Mouse (Mus musculus): ENCODE results near the gene Rora.

The Rora gene

GRCm38 (mm10) chr9:68876289-68876688, 222.7 kb downstream of the Rora start:
- no peak for DNase-seq (ENCODE audit: low read depth in 1 of 2, low spot score in 2 of 2)

GRCm38 (mm10) chr9:68881896-68882295, 228.3 kb downstream of the Rora start:
- DNase-seq (ENCODE audit: low read depth in 1 of 2, low spot score in 2 of 2): no peak

DNA sequence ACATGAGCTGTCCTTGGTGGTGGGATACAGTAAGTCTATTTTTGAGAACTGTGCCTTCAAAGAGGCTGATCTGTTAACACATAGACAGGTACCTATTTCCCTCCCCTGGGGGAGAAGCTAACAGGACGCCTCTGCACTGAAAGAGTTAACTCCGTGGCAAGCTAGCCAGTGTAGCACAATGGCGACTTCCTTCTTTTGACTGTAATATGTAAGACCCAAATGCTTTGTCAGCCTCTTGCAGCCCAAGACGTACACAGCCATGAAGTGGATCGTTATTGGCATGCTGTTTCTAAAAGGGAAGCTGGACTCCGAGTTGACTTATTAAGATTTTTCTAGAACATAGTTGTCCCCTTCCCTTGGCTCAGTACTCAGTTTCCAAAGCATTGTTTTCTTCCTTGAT, 229.4 kb downstream of the Rora start:
- DNase-seq (ENCODE audit: low read depth in 1 of 2, low spot score in 2 of 2): no peak

DNA sequence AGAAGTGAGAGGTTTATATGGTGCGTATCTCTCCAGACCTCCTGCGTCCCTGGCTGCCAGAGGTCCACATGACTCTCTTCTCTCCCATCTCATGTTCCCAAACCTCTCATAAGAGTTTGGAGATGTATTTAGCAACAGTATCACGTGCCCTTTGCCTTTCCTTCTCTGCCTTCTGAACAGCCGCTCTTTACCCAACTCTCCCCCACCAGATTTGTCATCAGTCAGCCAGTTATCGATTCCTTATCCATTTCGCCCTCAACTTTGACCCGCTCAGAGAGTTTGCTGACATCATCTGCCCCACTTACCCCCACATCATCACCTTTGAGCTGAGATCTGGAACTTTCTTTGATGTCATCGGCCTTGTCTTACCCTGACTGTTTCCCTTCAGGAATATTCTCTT, 230.1 kb downstream of the Rora start:
- DNase-seq (ENCODE audit: low read depth in 1 of 2, low spot score in 2 of 2): no peak

DNA sequence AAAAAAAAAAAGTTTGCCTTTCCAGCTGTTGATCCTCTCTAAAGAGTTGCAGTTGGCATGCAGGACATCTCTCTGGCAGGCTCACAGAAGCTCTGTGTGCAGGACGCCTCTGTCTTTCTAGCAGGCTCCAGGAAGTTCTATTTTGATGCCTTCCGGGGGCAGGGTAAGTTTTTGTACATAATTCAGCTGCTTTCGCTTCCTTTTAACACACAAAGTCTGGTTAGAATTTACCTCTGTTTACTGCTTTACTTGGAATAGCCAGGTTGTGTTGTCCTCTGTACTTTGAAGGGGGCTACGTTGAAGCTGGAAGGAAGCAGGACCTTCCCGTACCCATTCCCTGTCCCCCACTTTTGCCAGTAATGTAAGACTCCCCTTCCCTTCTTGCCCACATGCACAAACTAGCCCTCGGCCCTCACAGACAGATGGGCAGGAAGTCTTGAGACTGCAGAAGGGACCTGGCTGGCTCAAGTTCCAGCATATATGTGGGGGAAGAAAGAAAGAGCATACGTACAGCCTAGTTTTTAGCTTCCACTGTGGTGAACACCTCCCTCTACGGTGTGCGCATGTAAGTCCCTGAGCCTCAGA, 231.0 kb downstream of the Rora start:
- no peak for DNase-seq (ENCODE audit: low read depth in 1 of 2, low spot score in 2 of 2)

- no peak for DNase-seq (ENCODE audit: low read depth in 1 of 2, low spot score in 2 of 2)
Observed at GRCm38 (mm10) chr9:68888670-68889069, 235.1 kb downstream of the Rora start.

DNA sequence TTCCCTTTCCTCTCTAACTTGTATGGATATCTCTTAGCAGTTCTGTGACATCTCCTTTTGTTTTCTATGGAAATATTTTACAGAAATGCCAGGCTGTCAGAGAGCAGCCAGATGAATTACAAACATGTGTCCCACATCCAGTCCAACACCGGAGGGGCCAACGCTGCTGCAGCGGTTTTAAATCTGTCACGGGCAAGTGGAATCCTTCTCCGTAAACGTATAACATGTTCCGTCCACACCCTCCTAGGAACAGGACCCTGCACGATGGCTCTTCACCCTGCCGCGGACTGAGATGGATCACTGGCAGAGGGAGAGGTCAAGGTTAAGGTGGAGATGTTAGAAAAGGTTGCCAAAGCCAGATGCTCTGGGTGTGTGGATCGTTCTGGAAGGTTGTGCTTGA, 237.8 kb downstream of the Rora start:
- no peak for DNase-seq (ENCODE audit: low read depth in 1 of 2, low spot score in 2 of 2)

- no peak for DNase-seq (ENCODE audit: low read depth in 1 of 2, low spot score in 2 of 2)
Observed at GRCm38 (mm10) chr9:68892356-68892755, 238.8 kb downstream of the Rora start.

DNA sequence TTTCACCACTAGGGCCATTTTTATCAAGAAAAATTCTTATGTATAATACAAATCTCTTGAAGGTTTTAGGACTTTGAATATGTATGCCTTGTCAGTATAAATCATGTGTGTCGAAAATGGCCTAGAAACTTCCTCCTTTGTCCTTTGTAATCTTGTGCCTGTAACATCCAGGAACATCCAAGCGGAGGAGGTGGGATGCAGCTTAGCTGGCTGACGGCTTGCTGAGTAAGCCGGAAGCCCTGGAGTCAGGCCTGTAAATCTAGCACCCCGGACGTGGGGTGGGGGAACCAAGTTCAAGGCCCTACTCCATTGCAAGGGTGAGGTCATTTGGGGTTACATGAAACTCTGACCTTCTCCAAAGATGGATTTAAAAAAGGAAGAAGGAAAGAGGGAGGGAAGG, 239.3 kb downstream of the Rora start:
- no peak for DNase-seq (ENCODE audit: low read depth in 1 of 2, low spot score in 2 of 2)

DNA sequence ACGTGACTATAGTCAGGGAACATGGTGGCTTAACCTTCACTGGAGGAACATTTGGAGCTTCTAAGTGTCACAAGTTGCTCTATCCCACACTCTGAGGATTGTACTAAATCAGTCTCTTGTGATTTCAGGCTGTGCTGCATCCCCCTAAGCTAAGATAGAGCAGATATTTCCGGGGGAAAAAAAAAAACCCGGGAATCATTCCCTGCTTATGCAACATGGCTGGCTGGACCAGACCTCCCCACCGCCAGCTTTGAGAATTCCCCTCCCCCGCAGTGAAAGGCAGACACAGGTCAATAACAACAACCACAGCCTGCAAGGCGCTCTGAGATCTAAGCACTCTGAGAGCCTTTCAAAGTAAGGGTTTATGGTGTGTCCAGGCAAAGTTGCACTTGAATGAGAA, 244.7 kb downstream of the Rora start:
- no peak for DNase-seq (ENCODE audit: low read depth in 1 of 2, low spot score in 2 of 2)

DNA sequence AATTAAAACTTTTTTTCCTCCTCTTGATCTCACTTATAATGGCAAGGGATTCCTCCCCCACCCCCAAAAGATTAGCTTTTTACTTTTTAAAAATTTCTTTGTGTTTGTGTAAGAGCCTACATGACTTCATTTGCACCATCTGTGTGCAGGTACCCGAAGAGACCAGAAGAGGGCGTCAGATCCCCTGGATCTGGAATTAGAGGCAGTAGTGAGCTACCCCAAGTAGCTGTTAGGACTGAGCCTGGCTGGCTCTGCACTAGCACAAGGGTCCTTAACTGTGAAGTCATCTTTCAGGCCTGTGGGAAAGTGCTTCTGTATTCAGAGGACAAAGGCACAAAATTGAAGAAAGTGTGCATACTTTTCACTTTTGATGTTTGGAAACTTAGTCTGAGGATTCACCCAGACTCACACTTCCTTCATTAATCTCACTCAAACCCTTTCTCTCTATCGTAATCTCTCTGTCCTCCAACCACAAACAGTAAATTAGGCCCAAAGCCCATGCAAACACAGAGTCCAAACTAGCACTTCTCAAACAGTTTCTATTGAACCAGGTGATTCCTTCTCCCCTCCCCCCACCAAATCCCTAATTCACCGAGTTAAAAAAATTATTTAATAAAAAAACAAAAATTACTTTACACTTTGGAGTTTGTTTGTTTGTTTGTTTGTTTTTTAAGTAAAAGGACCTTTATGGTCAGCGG, 246.1 kb downstream of the Rora start:
- no peak for DNase-seq (ENCODE audit: low read depth in 1 of 2, low spot score in 2 of 2)

DNA sequence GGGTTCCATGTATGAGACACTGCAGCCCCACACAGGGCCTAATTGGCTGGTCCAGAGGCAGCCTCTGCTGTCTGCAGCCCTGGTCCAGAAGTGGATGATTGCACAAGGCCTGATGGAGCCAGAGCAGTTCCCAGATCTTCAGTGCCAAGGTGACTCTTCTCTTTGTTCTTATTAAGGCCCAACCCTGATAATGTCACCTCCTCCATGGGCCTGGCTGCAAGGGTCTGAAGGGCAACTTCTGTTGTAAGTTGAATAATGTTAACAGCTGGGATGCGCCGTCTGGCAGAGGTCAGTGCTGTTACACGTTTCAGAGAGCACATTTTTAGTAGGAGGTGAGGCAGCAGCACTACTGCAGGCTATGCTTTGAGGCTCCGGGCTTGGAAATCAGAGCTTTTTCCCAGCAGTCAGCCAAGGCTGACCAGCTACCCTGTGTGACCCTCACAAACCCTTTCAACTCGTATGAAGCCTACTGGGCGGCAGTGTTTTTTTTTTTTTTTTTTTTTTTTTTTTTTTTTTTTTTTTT, 252.8 kb downstream of the Rora start:
- no peak for DNase-seq (ENCODE audit: low read depth in 1 of 2, low spot score in 2 of 2)

GRCm38 (mm10) chr9:68912483-68913151, 259.0 kb downstream of the Rora start:
- DNase-seq (ENCODE audit: low read depth in 1 of 2, low spot score in 2 of 2): no peak

DNA sequence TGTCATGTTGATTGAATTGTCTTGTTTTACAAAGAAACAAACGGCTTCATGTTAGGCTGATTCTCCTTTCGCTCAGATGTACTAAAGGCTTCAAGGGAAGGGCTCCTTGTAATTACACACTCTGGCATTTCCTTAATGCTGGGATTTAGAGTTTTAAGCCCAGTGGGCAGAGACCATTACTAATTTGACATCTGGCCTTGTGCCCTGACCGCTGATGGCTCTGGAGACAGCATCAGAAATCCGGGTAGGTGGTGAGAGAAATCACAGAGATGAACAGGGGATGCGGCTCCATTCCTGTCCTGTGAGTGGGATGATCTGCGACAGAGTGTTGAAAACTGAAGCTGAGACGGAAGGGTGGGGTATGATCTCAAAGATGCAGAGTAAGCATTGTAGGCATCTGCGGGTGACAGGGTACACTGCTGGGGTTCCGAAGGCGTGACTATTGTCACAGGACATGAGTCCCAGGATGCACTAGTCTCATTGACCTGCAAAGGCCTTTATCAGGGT, 259.7 kb downstream of the Rora start:
- no peak for DNase-seq (ENCODE audit: low read depth in 1 of 2, low spot score in 2 of 2)

DNA sequence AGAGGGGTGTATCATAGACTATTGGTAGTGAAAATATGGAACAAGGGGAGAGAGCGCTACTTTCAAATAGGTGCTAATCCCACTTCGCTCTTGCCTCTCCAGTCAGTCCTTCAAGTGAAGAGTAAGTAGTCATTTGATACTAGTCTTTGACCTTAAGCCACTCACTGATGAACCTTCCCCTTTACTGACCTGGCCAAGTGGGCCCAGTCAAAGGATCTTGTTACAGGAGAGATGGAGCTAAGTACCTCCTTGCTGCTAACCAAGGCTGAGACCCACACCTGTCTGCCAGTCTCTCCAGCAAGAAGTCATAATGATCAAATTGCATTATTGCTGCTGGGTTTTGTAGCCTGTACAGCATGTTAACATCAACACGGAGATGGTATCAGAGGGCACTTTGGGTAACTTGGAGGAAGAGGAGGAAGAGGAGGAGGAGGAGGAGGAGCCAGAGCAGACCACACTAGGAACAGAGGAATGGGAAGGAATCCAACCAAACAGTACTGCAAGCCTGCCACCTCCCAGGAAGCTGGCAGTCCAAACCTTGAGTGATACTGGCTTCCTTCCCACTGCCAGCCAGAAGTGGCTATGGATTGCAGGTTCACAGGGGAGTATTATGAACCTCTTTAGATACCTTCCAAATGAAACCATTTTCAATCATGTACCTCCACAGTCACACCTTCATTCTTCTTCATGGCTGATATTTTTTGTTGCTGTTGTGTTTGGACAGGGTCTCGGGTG, 261.1 kb downstream of the Rora start:
- no peak for DNase-seq (ENCODE audit: low read depth in 1 of 2, low spot score in 2 of 2)

DNA sequence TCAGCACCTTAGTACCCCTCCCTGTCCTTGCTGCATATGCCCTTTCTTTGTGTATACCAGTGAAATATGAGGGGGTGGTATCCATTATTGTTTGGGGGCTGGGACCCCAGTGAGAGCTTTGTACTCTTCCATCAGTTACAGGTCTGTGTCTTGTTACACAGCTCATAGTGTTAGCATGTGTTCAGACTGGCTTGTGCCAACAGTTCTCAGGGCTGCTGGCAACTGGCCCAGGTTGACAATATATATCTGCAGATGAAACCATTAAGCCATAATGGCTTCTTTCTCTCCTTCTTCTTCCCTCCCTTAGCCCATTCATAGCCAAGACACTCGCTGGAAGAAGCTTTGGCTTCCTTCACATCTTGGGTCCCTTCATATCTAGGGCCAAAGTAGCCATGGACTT, 263.2 kb downstream of the Rora start:
- DNase-seq (ENCODE audit: low read depth in 1 of 2, low spot score in 2 of 2): no peak

GRCm38 (mm10) chr9:68923128-68923601, 269.6 kb downstream of the Rora start:
- no peak for DNase-seq (ENCODE audit: low read depth in 1 of 2, low spot score in 2 of 2)

- DNase-seq (ENCODE audit: low read depth in 1 of 2, low spot score in 2 of 2): no peak
Observed at GRCm38 (mm10) chr9:68926406-68926805, 272.8 kb downstream of the Rora start.

GRCm38 (mm10) chr9:68933159-68933558, 279.6 kb downstream of the Rora start:
- DNase-seq (ENCODE audit: low read depth in 1 of 2, low spot score in 2 of 2): no peak

DNA sequence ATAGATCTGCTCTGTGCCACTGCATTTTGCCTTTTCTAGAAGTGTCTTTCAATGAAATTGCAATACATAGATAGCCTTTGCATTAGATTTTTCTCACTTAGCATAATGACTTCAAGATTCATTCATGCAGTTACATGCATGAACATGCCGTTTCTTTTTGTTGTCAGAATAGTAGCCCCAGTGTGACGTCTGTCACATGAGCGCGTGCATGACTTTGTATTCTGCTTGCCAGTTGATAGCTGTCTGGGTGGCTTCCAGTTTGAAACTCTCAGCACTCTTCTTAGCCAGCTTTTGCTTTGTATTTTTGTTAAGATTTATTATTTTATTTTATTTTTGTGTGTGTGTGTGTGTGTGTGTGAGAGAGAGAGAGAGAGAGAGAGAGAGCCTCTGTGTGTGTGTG, 280.7 kb downstream of the Rora start:
- no peak for DNase-seq (ENCODE audit: low read depth in 1 of 2, low spot score in 2 of 2)

GRCm38 (mm10) chr9:68935611-68936010, 282.0 kb downstream of the Rora start:
- no peak for DNase-seq (ENCODE audit: low read depth in 1 of 2, low spot score in 2 of 2)

All from monocyte, adult 2 months (primary cell).